Mouse (Mus musculus) liver, embryonic 14.5 days (tissue): ENCODE measurements around the gene Rabif.

Experiments
- CTCF ChIP-seq: IDR thresholded peaks from 2 replicates; pipeline ENCODE4 v1.5.1; 2016; ENCODE audit warnings: antibody characterized with exemption, low read depth, control low read depth
- EP300 ChIP-seq: IDR thresholded peaks from 2 replicates; pipeline ENCODE4 v1.6.1; 2016; ENCODE audit warnings: antibody characterized with exemption, low read depth

GRCm38 (mm10) chr1:134490903-134491801 lies 3.3 kb upstream of the Rabif start:
- TF ChIP-seq CTCF (no peak), EP300 (peak; percentile 40)
